Mouse (Mus musculus) gastrocnemius, postnatal 25 days (tissue): ENCODE data around the gene Ebf3. TPM values are rescaled to one million over a fixed set of nuclear protein-coding genes. Genes with fewer than 3 reads are reported as not detected.
A peak's percentile ranks its signal among the peaks of the same experiment; 100 is the strongest.

Experiments
- DNase-seq: peaks from one replicate; pipeline ENCODE4 v3.0.0; 2022
- total RNA-seq, 2 experiments: library from RNA; stranded (reverse); gene quantifications; 1 replicate in 1 of 2; 2 replicates in 1 of 2; pipeline ENCODE4 v1.2.3; 2021

Gene Ebf3
- total RNA-seq, 2 experiments from 2014 or later: 6.6 to 8.6 TPM

GRCm38 (mm10) chr7:137289290-137289957, 24.8 kb downstream of the Ebf3 start:
- no peak for DNase-seq

GRCm38 (mm10) chr7:137278171-137278570, 36.1 kb downstream of the Ebf3 start:
- peak; percentile 58 for DNase-seq

GRCm38 (mm10) chr7:137277713-137278112, 36.5 kb downstream of the Ebf3 start:
- DNase-seq: no peak

- no peak for DNase-seq
Observed at GRCm38 (mm10) chr7:137272252-137272651, 42.0 kb downstream of the Ebf3 start.

- DNase-seq: no peak
Observed at GRCm38 (mm10) chr7:137268452-137269155, 45.6 kb downstream of the Ebf3 start.

GRCm38 (mm10) chr7:137267441-137267840, 46.8 kb downstream of the Ebf3 start:
- peak; percentile 63 for DNase-seq

- DNase-seq: no peak
Observed at GRCm38 (mm10) chr7:137266575-137266974, 47.7 kb downstream of the Ebf3 start.

- no peak for DNase-seq
Observed at GRCm38 (mm10) chr7:137262330-137262729, 51.9 kb downstream of the Ebf3 start.

GRCm38 (mm10) chr7:137246213-137246872, 67.9 kb downstream of the Ebf3 start:
- peak; percentile 42 for DNase-seq

GRCm38 (mm10) chr7:137244839-137245238, 69.4 kb downstream of the Ebf3 start:
- no peak for DNase-seq

- no peak for DNase-seq
Observed at GRCm38 (mm10) chr7:137240481-137240880, 73.8 kb downstream of the Ebf3 start.

- DNase-seq: no peak
Observed at GRCm38 (mm10) chr7:137239542-137240133, 74.6 kb downstream of the Ebf3 start.

- no peak for DNase-seq
Observed at GRCm38 (mm10) chr7:137237419-137237818, 76.8 kb downstream of the Ebf3 start.

GRCm38 (mm10) chr7:137223823-137224222, 90.4 kb downstream of the Ebf3 start:
- DNase-seq: no peak

GRCm38 (mm10) chr7:137222831-137223505, 91.3 kb downstream of the Ebf3 start:
- DNase-seq: no peak

GRCm38 (mm10) chr7:137221599-137221998, 92.6 kb downstream of the Ebf3 start:
- DNase-seq: no peak

- no peak for DNase-seq
Observed at GRCm38 (mm10) chr7:137220436-137220835, 93.8 kb downstream of the Ebf3 start.

- DNase-seq: no peak
Observed at GRCm38 (mm10) chr7:137218706-137219105, 95.5 kb downstream of the Ebf3 start.

- no peak for DNase-seq
Observed at GRCm38 (mm10) chr7:137213444-137213843, 100.8 kb downstream of the Ebf3 start.

- DNase-seq: no peak
Observed at GRCm38 (mm10) chr7:137211332-137211731, 102.9 kb downstream of the Ebf3 start.

- DNase-seq: no peak
Observed at GRCm38 (mm10) chr7:137209688-137210345, 104.4 kb downstream of the Ebf3 start.

GRCm38 (mm10) chr7:137208556-137208955, 105.7 kb downstream of the Ebf3 start:
- DNase-seq: no peak
